Mouse (Mus musculus): ENCODE data around the gene Padi2. TPM values are rescaled to one million over a fixed set of nuclear protein-coding genes. Genes with fewer than 3 reads are reported as not detected.

The Padi2 gene
- polyA plus RNA-seq, 1 experiment: 25.2 TPM

- Histone ChIP-seq H3K4me3 (replicated peaks; ENCODE audit: insufficient read depth, low read depth, low read length) (no peak overlapping the region), H3K27ac (ENCODE audit: insufficient read depth, low read length) (no peak overlapping the region), H3K27me3 (ENCODE audit: control insufficient read depth, insufficient read depth, low read length) (no peaks in the 10 kb centered on the region), H3K4me1 (ENCODE audit: control insufficient read depth, insufficient read depth, low read length) (peaks cover 10% of the 10 kb centered on the region)
- WGBS: 82% methylated on average over 8 of the region's 8 CpGs
- TF ChIP-seq CTCF (IDR thresholded peaks at IDR 0.05; ENCODE audit: borderline replicate concordance, insufficient read depth, low read depth, low read length) (no peak), POLR2A (IDR thresholded peaks at IDR 0.05; ENCODE audit: borderline replicate concordance, insufficient read depth, low read length) (no peak)
- no peak for DNase-seq
Observed at GRCm38 (mm10) chr4:140995811-140996210, 89.7 kb downstream of the Padi2 start.

- no peak overlapping the region for H3K4me3 ChIP-seq (replicated peaks; ENCODE audit: insufficient read depth, low read depth, low read length)
- DNase-seq: no peak
- no peak for TF ChIP-seq CTCF (IDR thresholded peaks at IDR 0.05; ENCODE audit: borderline replicate concordance, insufficient read depth, low read depth, low read length)
- TF ChIP-seq POLR2A (IDR thresholded peaks at IDR 0.05; ENCODE audit: borderline replicate concordance, insufficient read depth, low read length): no peak
- 97% methylated on average over 9 of the region's 9 CpGs for WGBS
- no peaks in the 10 kb centered on the region for H3K27me3 ChIP-seq (ENCODE audit: control insufficient read depth, insufficient read depth, low read length)
- H3K4me1 ChIP-seq (ENCODE audit: control insufficient read depth, insufficient read depth, low read length): peaks cover 4% of the 10 kb centered on the region
- no peak overlapping the region for H3K27ac ChIP-seq (ENCODE audit: insufficient read depth, low read length)
Observed at GRCm38 (mm10) chr4:140996812-140997211, 90.7 kb downstream of the Padi2 start.

Other genes with a start within 250 kb of the Padi2 start
- gene Arhgef10l, start 240.3 kb upstream of the Padi2 start, polyA plus RNA-seq (2012; rRNA removed): 52.7 and 55.5 TPM in 2 replicates
- 40.0 and 40.6 TPM in 2 replicates for gene Rcc2, start 205.8 kb upstream of the Padi2 start, polyA plus RNA-seq (2012; rRNA removed)
- gene Padi6, start 163.7 kb upstream of the Padi2 start, polyA plus RNA-seq (2012; rRNA removed): not detected in 2 replicates
- 0.11 and 0.14 TPM in 2 replicates for gene Padi4, start 132.1 kb upstream of the Padi2 start, polyA plus RNA-seq (2012; rRNA removed)
- not detected in 2 replicates for gene Padi3, start 95.7 kb upstream of the Padi2 start, polyA plus RNA-seq (2012; rRNA removed)
- 0.05 and 0.08 TPM in 2 replicates for gene Padi1, start 60.6 kb upstream of the Padi2 start, polyA plus RNA-seq (2012; rRNA removed)
- 320 and 325 TPM in 2 replicates for gene Sdhb, start 54.9 kb downstream of the Padi2 start, polyA plus RNA-seq (2012; rRNA removed)
- gene Atp13a2, start 80.5 kb downstream of the Padi2 start, polyA plus RNA-seq (2012; rRNA removed): 194 and 198 TPM in 2 replicates
- gene Mfap2, start 104.1 kb downstream of the Padi2 start, polyA plus RNA-seq (2012; rRNA removed): 3.1 and 3.4 TPM in 2 replicates
- 39.4 and 41.3 TPM in 2 replicates for gene Crocc, start 154.2 kb downstream of the Padi2 start, polyA plus RNA-seq (2012; rRNA removed)
- gene Necap2, start 172.0 kb downstream of the Padi2 start, polyA plus RNA-seq (2012; rRNA removed): 66.3 and 68.7 TPM in 2 replicates
- gene Spata21, start 182.0 kb downstream of the Padi2 start, polyA plus RNA-seq (2012; rRNA removed): 0.21 and 0.48 TPM in 2 replicates
- gene Szrd1, start 233.4 kb downstream of the Padi2 start, polyA plus RNA-seq (2012; rRNA removed): 29.2 and 29.9 TPM in 2 replicates
- gene Fbxo42, start 241.6 kb downstream of the Padi2 start, polyA plus RNA-seq (2012; rRNA removed): 21.1 and 21.5 TPM in 2 replicates

Measured in cerebellum, adult 2 months (tissue).